Mouse (Mus musculus): ENCODE measurements around the gene Irak2. TPM values are rescaled to one million over a fixed set of nuclear protein-coding genes. Genes with fewer than 3 reads are reported as not detected.

Irak2 gene
- 54.3 TPM for total RNA-seq (2023)

GRCm38 (mm10) chr6:113638302-113639040, at the start of gene Irak2:
Irak2 (plus strand) TSS chr6:113638467.

GRCm38 (mm10) chr6:113600543-113601139, 37.6 kb upstream of the Irak2 start, which contains the start of gene Fancd2os:
Fancd2os (minus strand) TSS chr6:113600715.

DNA sequence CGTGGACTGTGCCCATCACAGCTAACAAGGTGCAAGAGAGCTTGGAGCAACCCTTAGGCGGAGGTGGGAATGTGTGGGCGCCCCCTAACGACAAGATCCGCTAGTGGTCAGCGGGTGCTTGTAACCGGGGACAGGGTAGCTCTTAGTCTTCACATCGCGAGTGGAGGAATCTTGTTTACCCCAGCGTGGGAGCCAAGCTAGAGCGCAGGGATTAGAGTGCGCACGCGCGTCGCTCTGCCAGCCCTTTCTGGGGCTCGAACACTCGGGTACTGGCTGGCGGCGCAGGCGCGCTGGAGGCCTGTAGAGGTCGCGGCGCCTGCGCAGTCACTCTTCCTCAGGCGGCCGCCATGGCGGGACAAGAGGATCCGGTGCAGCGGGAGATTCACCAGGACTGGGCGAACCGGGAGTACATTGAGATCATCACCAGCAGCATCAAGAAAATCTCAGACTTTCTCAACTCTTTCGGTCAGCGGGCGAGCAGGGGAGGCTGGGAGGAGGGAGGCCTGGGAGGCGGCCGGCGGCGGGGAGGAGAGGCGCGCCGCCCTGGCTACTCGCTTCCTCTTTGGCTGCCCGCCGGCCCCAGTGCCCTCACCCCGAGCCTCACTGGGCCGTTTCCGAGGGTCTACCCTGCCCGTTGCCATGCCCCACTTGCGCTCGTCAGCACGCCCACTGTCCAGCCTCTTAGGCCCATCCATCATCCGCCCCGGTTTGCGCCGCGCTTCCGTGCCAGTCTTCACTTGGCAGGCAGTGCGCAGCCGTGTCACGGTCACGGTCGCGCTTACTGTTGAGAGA, 33.6 kb upstream of the Irak2 start, which contains the start of gene Brk1:
TSS of gene Brk1 (plus strand) at position 341 of the 792 bp plus-strand sequence.

DNA sequence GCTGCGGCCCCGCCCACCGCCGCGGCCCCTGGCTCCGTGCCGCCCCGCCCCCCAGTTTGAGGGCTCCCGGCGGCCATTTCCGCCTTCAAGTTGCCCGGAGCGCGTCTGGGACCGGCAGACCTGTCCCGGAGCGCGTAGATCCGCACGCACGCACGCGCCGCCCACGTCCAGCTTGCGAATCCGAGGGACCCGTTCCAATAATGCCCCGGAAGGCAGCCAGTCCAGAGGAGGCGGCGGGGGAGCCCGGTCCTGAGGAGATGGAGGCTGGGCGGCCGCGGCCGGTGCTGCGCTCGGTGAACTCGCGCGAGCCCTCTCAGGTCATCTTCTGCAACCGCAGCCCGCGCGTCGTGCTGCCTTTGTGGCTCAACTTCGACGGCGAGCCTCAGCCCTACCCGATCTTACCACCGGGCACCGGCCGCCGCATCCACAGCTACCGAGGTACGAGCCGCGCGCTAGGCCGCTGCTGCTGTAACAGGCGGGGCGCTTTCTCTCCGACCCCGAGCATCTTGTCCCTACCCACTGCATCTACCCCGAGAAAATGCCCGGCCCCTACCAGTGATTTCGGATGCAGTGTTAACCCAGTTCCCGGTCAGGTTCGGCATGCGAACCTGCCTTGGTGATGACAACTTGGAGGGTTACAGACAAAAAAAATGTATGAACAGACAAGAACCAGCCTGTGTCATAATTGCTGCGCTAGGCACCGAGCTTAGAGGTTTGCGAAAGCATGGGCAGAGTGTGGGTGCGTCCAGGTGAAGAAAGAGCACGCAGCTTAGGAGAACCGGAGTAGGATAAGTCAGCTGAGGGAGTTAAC, 14.1 kb upstream of the Irak2 start, which contains the start of gene Vhl:
TSS of gene Vhl (plus strand) at position 19 of the 811 bp plus-strand sequence.

DNA sequence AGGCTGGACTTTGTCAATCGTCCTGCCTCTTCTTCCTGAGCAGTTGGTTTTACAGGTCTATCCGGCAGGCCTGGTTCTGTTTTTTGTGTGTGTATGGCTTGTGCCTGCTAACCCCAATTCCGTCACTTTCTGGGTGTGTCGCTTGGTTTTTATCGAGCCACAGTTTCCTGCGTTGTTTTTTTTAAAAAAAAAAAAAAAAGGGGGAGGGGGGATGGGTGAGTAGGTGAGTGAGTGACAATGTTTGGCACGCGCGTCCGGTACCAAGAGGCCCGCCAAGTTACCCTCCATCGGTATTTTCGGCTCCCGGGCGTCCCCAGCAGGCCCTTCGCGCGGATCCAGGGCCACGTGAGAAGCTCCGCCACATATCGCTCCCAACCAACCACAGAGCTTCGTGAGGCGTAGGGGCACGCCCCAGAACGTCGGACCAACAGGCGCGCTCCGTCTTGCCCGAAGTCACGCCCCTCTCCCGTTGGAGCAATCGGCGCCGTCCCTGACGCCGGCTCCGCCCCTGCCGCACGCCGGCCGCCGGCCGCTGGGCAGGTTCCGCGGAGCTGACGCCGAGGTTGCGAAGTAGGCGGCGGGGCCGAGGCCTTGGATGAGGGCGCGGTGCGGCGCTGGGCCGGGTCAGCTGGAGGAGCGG, 58.4 kb downstream of the Irak2 start, which contains the start of gene Tatdn2:
TSS of gene Tatdn2 (plus strand) at position 469 of the 640 bp plus-strand sequence.

GRCm38 (mm10) chr6:113719878-113720277, 81.6 kb downstream of the Irak2 start, which contains the start of gene Ghrl:
Ghrl (minus strand) TSS chr6:113719880.

DNA sequence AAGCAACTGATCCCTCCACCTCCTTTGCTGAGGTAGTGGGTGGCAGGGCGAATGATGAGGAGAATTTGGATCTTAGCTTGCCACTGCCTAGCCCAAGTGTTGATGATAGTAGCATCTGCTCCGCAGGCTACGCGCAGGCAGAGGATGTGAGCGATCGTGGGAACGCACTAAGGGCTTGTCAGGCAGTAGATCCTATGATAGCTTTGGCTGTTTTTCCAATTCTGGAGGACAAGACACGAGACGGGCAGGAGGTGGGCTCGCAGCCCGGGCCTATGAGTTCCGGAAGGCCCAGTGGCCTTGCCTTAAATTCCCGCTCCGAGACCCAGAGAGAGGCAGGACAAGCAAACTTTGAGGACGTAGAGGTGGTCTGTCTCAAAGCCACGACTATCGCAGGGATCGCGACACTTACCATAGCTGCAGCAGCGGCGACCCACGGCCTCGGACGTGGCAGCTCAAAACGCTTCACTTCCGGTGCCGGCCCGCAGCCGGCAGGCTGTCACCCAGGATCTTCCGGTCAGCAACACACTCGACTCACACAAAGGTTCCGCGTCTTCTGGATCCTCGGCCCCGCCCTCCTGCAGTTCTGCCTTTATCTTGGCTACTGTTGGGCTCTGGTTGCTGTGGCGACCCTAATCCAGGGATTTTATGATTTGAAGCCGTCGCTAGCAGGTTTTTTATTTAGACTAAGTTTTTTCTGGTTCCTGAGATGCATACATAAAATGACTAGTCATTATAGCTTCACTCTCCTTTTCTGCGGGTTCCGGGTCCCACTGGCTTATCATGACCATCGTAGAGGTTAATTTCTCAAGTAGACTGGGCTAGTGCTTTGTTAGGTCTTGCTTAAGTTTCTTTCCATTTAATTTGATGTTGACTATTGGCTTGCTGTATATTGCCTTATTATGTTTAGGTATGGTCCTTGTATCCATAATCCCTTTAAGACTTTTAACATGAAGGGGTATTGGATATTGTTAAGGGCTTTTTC, 102.3 kb downstream of the Irak2 start, which contains the start of gene Sec13:
TSS of gene Sec13 (minus strand) at position 508 of the 982 bp plus-strand sequence.

Other genes with a start within 250 kb of the Irak2 start
- gene Ttll3, start 249.2 kb upstream of the Irak2 start, total RNA-seq (2023), result 44.0 TPM
- gene Rpusd3, start 219.1 kb upstream of the Irak2 start, total RNA-seq (2023), result 12.3 TPM
- gene Cidec, start 202.7 kb upstream of the Irak2 start, total RNA-seq (2023), result not detected
- gene Jagn1, start 195.9 kb upstream of the Irak2 start, total RNA-seq (2023), result 20.1 TPM
- not detected for gene Il17re, start 180.0 kb upstream of the Irak2 start, total RNA-seq (2023)
- gene Il17rc, start 167.0 kb upstream of the Irak2 start, total RNA-seq (2023), result not detected
- 9.8 TPM for gene Creld1, start 155.2 kb upstream of the Irak2 start, total RNA-seq (2023)
- gene Prrt3, start 136.5 kb upstream of the Irak2 start, total RNA-seq (2023), result 0.86 TPM
- 64.3 TPM for gene Emc3, start 106.8 kb upstream of the Irak2 start, total RNA-seq (2023)
- 0.83 TPM for gene Fancd2, start 106.8 kb upstream of the Irak2 start, total RNA-seq (2023)
- not detected for gene Fancd2os, start 37.8 kb upstream of the Irak2 start, total RNA-seq (2023)
- 87.6 TPM for gene Brk1, start 33.7 kb upstream of the Irak2 start, total RNA-seq (2023)
- 15.5 TPM for gene Vhl, start 14.5 kb upstream of the Irak2 start, total RNA-seq (2023)
- gene Tatdn2, start 58.6 kb downstream of the Irak2 start, total RNA-seq (2023), result 238 TPM
- gene Ghrl, start 81.4 kb downstream of the Irak2 start, total RNA-seq (2023), result 6.9 TPM
- 91.1 TPM for gene Sec13, start 102.3 kb downstream of the Irak2 start, total RNA-seq (2023)